ENCODE assay signal across 1 mouse cellular context in the genomic region with DNA sequence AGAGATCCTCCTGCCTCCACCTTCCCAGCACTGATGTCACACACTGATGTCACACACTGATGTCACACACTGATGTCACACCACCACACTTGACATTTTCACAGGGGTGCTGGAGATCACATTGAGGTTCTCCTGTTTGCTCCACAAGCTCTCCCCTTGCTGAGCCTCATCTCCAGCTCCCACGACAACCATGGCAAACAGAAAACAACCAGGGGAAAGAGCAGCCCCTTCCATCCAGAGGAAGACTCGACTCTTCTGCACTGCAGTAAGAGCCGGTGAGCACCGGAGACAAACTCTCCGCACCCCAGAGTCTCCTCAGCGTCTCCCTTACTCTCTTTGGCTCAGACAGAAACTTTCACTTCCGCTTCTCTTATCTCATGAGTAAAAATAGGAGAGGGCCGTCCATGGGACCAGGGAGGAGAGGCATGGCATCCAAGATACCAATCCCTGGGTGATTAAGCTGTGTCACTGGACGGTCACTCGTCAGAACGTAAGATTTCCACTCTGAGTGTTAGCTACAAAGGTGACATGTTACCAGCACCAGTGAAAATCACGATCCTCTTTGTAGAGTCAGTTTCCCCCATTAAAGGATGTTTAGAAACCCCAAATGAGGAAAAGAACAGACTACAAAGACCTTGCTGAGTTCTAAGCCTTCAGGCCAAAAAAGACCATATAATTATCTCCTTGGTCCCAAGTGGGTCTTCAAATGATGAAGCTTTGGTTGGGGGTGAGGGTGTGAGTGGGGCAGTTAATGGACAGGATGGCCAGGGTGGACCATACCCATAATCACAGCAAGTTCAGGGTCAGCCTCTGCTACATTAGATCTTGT.
TF ChIP-seq lines count a peak whose summit lies in the region.

No protein-coding gene starts in this region.

TF ChIP-seq in MEL, 35 proteins besides CTCF, POLR2A, EP300 and RAD21 (continued from another document):
- TF ChIP-seq USF2 (IDR thresholded peaks at IDR 0.05; ENCODE audit: borderline replicate concordance in 1 of 2, insufficient read depth in 1 of 2, low read depth in 1 of 2, low read length in 2 of 2) (no peak), TBP (IDR thresholded peaks at IDR 0.05; ENCODE audit: low read depth, low read length) (no peak; the same call in none of the 2 replicates), BHLHE40 (IDR thresholded peaks at IDR 0.05; ENCODE audit: borderline replicate concordance, low read depth, low read length) (peak; percentile 57), ELF1 (IDR thresholded peaks at IDR 0.05; ENCODE audit: low read depth, low read length) (peak; percentile 70), ZKSCAN1 (IDR thresholded peaks at IDR 0.05; ENCODE audit: low read depth, low read length) (no peak), CHD2 (IDR thresholded peaks at IDR 0.05; ENCODE audit: low read length) (0 out of 2 replicates have a peak, but pooled peaks have one; percentile 13), NELFE (IDR thresholded peaks at IDR 0.05; ENCODE audit: low read depth, low read length) (peak; percentile 33), JUND (IDR thresholded peaks at IDR 0.05; ENCODE audit: low read depth, low read length) (no peak; the same call in 1 of the 2 replicates), ETS1 (IDR thresholded peaks at IDR 0.05; ENCODE audit: low read depth, low read length) (peak; percentile 91), GABPA (IDR thresholded peaks at IDR 0.05; ENCODE audit: low read depth, low read length) (no peak), MAFK (IDR thresholded peaks at IDR 0.05; ENCODE audit: borderline replicate concordance, low read depth, low read length) (peak; percentile 20; the same call in 1 of the 2 replicates), POLR2AphosphoS2 (IDR thresholded peaks at IDR 0.05; ENCODE audit: low read length) (no peak), HCFC1 (IDR thresholded peaks at IDR 0.05; ENCODE audit: low read depth, low read length) (no peak), MXI1 (IDR thresholded peaks at IDR 0.05; ENCODE audit: low read depth, low read length) (peak; percentile 84), TAL1 (IDR thresholded peaks at IDR 0.05; ENCODE audit: low read length) (peak; percentile 80), KAT2A (conservative IDR thresholded peaks at IDR 0.05; ENCODE audit: low read depth, low read length) (no peak), GATA1 (IDR thresholded peaks at IDR 0.05; ENCODE audit: low read depth, low read length) (peak; percentile 95), E2F4 (IDR thresholded peaks at IDR 0.05; ENCODE audit: borderline replicate concordance, low read depth, low read length) (no peak), MAX (IDR thresholded peaks at IDR 0.05; ENCODE audit: low read length) (peak; percentile 59), MEF2A (IDR thresholded peaks at IDR 0.05; ENCODE audit: extremely low read depth, insufficient replicate concordance, low read depth, low read length, poor library complexity, severe bottlenecking) (peak; percentile 98), MYC (IDR thresholded peaks at IDR 0.05; ENCODE audit: low read depth, low read length) (peak; percentile 70; the same call in 1 of the 2 replicates), POLR2AphosphoS5 (IDR thresholded peaks at IDR 0.05; ENCODE audit: borderline replicate concordance, low read depth, low read length) (no peak)
TF ChIP-seq in MEL: peak in this region for 18.
